11 mouse cellular contexts compared by ENCODE assay signal in the genomic region with DNA sequence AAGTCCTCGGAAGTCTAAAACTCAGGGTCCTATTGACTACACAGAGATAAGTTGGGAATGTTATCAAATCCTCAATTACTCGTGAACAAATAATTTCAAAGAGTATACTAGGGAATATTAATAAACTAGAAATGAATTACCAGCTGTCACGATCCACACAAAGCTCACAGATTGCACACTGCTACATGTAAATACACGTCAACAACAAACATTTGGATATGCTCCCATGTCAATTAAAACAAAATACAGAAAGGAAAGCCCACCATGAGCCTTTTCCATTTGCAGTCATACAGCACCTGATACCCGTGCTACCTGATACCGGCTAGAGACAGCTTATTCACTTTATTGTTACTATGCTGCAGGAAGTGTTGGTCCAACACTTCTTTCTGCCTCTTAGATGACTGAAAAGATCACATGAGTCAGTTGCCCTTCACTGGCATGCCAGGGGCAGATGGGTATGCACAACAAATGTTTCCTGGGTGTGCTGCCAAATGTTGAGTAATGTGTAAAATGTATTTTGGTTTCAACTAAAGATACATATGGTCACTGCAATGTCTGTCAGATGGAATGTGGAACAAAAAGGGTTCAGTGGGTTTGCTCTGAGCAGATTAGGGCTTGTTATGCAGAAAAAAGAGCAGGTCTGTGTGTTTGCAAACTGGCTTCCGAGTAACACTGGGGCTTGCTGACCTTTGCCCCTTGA.
DNase-seq lines count a peak whose midpoint lies in the region; ATAC-seq and TF ChIP-seq lines count a peak whose summit lies in the region.
"Had no signal": no experiment of that assay in that cellular context is flagged by ENCODE, and none has a peak within 500 bp of the region (broad histone marks: within the 10 kb centered on the region; RNA-seq: fewer than 3 reads in every experiment).

No protein-coding gene starts in this region.

- no peak overlapping the region for H3K9ac ChIP-seq in intestine, embryonic 16.5 days (ENCODE audit: low read depth, low read length)
- H3K9ac ChIP-seq: hindbrain, embryonic 15.5 days had no signal

- H3K36me3 ChIP-seq in intestine, embryonic 16.5 days (ENCODE audit: control insufficient read depth, insufficient read depth, low read length): no peaks in the 10 kb centered on the region
- H3K36me3 ChIP-seq: hindbrain, embryonic 15.5 days had no signal

- H3K4me1 ChIP-seq in intestine, embryonic 16.5 days (ENCODE audit: control insufficient read depth, insufficient read depth, low read length): peaks cover 3% of the 10 kb centered on the region; the same call in 1 of the 2 replicates
- H3K4me1 ChIP-seq: hindbrain, embryonic 15.5 days had no signal

- no peaks in the 10 kb centered on the region for H3K27me3 ChIP-seq in intestine, embryonic 16.5 days (replicated peaks; ENCODE audit: control insufficient read depth, insufficient read depth, low read length)
- H3K27me3 ChIP-seq: hindbrain, embryonic 15.5 days had no signal

- H3K4me3 ChIP-seq in layer of hippocampus, adult 2 months: no peak overlapping the region
- no peak overlapping the region for H3K4me3 ChIP-seq in intestine, embryonic 16.5 days (ENCODE audit: low read length)
- H3K4me3 ChIP-seq: hindbrain, embryonic 15.5 days had no signal

- peak overlapping the region; percentile 48 for H3K27ac ChIP-seq in layer of hippocampus, adult 2 months
- H3K27ac ChIP-seq in intestine, embryonic 16.5 days (ENCODE audit: low read length): no peak overlapping the region
- H3K27ac ChIP-seq: hindbrain, embryonic 15.5 days had no signal

- H3K9me3 ChIP-seq in intestine, embryonic 16.5 days (ENCODE audit: control insufficient read depth, low read length): no peaks in the 10 kb centered on the region
- H3K9me3 ChIP-seq: hindbrain, embryonic 15.5 days had no signal

- 66% methylated on average over 7 of the region's 7 CpGs for WGBS in intestine, embryonic 16.5 days

- no peak for DNase-seq in frontal cortex, postnatal 14 days (ENCODE audit: low spot score in 2 of 2)
- peak; percentile 69 for DNase-seq in cerebellum, adult 11 months
- peak; percentile 83 to 85 for DNase-seq in layer of hippocampus, adult 2 months (ENCODE audit: low spot score in 2 of 2)
- DNase-seq in right cerebral cortex, adult 2 months (ENCODE audit: low spot score in 2 of 2): peak; percentile 50 to 55
- no peak for DNase-seq in ovary, adult 18-20 months (ENCODE audit: low spot score)
- DNase-seq: thymus, adult 2 months had no signal

- peak; percentile 74 for ATAC-seq in frontal cortex, adult (ENCODE audit: low TSS enrichment)
- no peak for ATAC-seq in megakaryocyte, adult 5-6 weeks (ENCODE audit: poor library complexity, severe bottlenecking)
- ATAC-seq in intestine, embryonic 16.5 days: no peak
- ATAC-seq: CD4-positive, CD25-positive, alpha-beta regulatory T cell, adult 4 months had no signal

- TF ChIP-seq CTCF in layer of hippocampus, adult 2 months (conservative IDR thresholded peaks at IDR 0.05): no peak

- H3K4me2 ChIP-seq in intestine, embryonic 16.5 days (ENCODE audit: low read depth, low read length): no peak overlapping the region
- H3K4me2 ChIP-seq: hindbrain, embryonic 15.5 days had no signal

Comparison
In these comparisons a context has a peak if more than half of its experiments do, and no peak if none do; other contexts are left out.
1. DNase-seq: peak in cerebellum, adult 11 months (single experiment), layer of hippocampus, adult 2 months (2 of 2) and right cerebral cortex, adult 2 months (2 of 2); none in frontal cortex, postnatal 14 days (0 of 2) and ovary, adult 18-20 months (single experiment).